Mouse (Mus musculus) cortical plate, adult 2 months (tissue): ENCODE data around the gene Ppp1r27.

ENCODE experiments used
- CTCF ChIP-seq: fragments of 200-500 bp; IDR thresholded peaks from 2 replicates; pipeline ENCODE4 v1.5.1; 2011; ENCODE audit warnings: mild to moderate bottlenecking, control low read depth, low read length; ENCODE audit not compliant: insufficient read depth; ENCODE audit errors: extremely low read depth
- POLR2A ChIP-seq: fragments of 200-500 bp; IDR thresholded peaks from 2 replicates; pipeline ENCODE4 v1.6.1; 2011; ENCODE audit warnings: mild to moderate bottlenecking, low read length, control low read depth; ENCODE audit not compliant: insufficient read depth; ENCODE audit errors: extremely low read depth

DNA sequence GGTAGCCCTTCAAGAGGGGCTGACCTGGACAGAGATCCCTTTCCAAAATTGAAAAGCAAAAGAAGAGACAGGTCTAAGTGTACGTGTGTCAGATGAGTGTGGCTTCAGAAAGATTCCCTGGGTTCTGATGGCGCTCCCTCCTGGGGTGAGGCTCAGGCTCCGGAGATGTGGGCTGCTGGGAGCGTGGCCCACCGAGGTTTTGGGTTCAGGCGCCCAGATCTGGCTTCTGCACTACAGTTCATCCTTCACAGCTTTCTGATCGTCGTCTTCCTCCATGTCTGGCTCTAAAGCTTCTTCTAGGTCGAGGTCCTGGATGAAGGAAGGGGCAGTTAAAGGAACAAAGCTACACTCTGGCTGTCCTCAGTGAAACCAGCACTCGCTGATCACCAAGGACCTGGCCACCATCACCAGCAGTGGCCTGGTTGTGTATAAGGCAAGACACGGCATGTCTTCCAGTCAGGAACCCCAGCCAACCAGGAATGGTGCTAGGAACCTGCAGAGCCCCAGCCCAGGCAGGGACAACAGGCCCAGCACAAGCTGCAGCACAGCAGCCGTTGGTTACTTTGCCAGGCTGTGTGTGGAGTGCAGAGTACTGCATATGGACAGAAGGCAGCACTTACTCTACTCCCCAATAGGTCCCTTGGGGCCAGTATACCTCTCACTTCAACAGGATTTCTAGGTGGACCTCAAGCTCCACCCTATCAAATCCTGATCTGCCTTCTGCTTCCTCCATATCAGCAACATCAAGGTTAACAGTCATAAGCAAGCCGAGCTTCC lies 10.2 kb upstream of the Ppp1r27 start:
- no peak for TF ChIP-seq POLR2A
- TF ChIP-seq CTCF: no peak
